Mouse (Mus musculus) erythroblast, embryonic 14.5 days (primary cell): ENCODE data around the gene Resp18. TPM values are rescaled to one million over a fixed set of nuclear protein-coding genes. Genes with fewer than 3 reads are reported as not detected.

Source experiments
- H3K27me3 ChIP-seq: 2 replicates; pipeline ENCODE4 v1.6.1; 2012; ENCODE audit warnings: inconsistent platforms; ENCODE audit not compliant: control insufficient read depth
- H3K36me3 ChIP-seq: 2 replicates; pipeline ENCODE4 v1.6.1; 2012; ENCODE audit warnings: mild to moderate bottlenecking, inconsistent platforms; ENCODE audit not compliant: control insufficient read depth
- H3K4me1 ChIP-seq: 2 replicates; pipeline ENCODE4 v1.6.1; 2012; ENCODE audit warnings: inconsistent platforms; ENCODE audit not compliant: control insufficient read depth
- H3K4me3 ChIP-seq: replicated peaks from 2 replicates; pipeline ENCODE3; 2012; ENCODE audit warnings: moderate library complexity, mild to moderate bottlenecking, inconsistent platforms
- H3K9me3 ChIP-seq: 2 replicates; pipeline ENCODE4 v1.6.1; 2012; ENCODE audit warnings: low read length, inconsistent platforms, mixed read lengths; ENCODE audit not compliant: control insufficient read depth
- GATA1 ChIP-seq: IDR thresholded peaks from 2 replicates; pipeline ENCODE4 v1.6.1; 2012; ENCODE audit warnings: low read length, inconsistent platforms, mixed read lengths
- TAL1 ChIP-seq: IDR thresholded peaks from 3 replicates; pipeline ENCODE4 v1.6.1; 2012; ENCODE audit warnings: low read length, inconsistent platforms, mixed read lengths
- polyA plus RNA-seq: library from polyadenylated mRNA; stranded (reverse); fragments of >175 nt; gene quantifications from 2 replicates; pipeline ENCODE4 v1.2.3, GENCODE M21; 2012

Resp18 gene
- not detected in 2 replicates for polyA plus RNA-seq

GRCm38 (mm10) chr1:75278228-75278627 is at the start of gene Resp18:
Resp18 (minus strand) TSS chr1:75278415.
- Histone ChIP-seq H3K9me3 (peaks cover 6% of the 10 kb centered on the region; the same call in 1 of the 2 replicates), H3K27me3 (peaks cover 12% of the 10 kb centered on the region), H3K36me3 (no peaks in the 10 kb centered on the region), H3K4me1 (no peaks in the 10 kb centered on the region), H3K4me3 (no peak within 1 kb of the TSS)
- no peak for TF ChIP-seq GATA1
- TF ChIP-seq TAL1: no peak

- peaks cover 7% of the 10 kb centered on the region for H3K9me3 ChIP-seq
- no peak overlapping the region for H3K4me3 ChIP-seq
- no peaks in the 10 kb centered on the region for H3K36me3 ChIP-seq
- TF ChIP-seq GATA1: no peak
- no peak for TF ChIP-seq TAL1
- H3K27me3 ChIP-seq: no peaks in the 10 kb centered on the region
- H3K4me1 ChIP-seq: no peaks in the 10 kb centered on the region
These were observed 49.2 kb upstream of the Resp18 start for GRCm38 (mm10) chr1:75327461-75327860.

- H3K36me3 ChIP-seq: peaks cover 14% of the 10 kb centered on the region
- H3K27me3 ChIP-seq: 0 out of 2 replicates have a peak, but pooled peaks cover 3% of the 10 kb centered on the region
- TF ChIP-seq GATA1 (no peak), TAL1 (no peak)
- H3K9me3 ChIP-seq: 0 out of 2 replicates have a peak, but pooled peaks cover 2% of the 10 kb centered on the region
- H3K4me3 ChIP-seq: no peak overlapping the region
- peaks cover 32% of the 10 kb centered on the region for H3K4me1 ChIP-seq
These were observed 41.0 kb upstream of the Resp18 start for GRCm38 (mm10) chr1:75319166-75319565.

- Histone ChIP-seq H3K4me1 (peaks cover 32% of the 10 kb centered on the region), H3K36me3 (peaks cover 18% of the 10 kb centered on the region), H3K27me3 (0 out of 2 replicates have a peak, but pooled peaks cover 3% of the 10 kb centered on the region), H3K4me3 (no peak overlapping the region), H3K9me3 (0 out of 2 replicates have a peak, but pooled peaks cover 2% of the 10 kb centered on the region)
- TF ChIP-seq TAL1 (no peak), GATA1 (no peak)
These were observed 40.5 kb upstream of the Resp18 start for GRCm38 (mm10) chr1:75318736-75319135.

GRCm38 (mm10) chr1:75318301-75318700 is 40.1 kb upstream of the Resp18 start:
- Histone ChIP-seq H3K9me3 (0 out of 2 replicates have a peak, but pooled peaks cover 2% of the 10 kb centered on the region), H3K4me1 (peaks cover 35% of the 10 kb centered on the region), H3K27me3 (0 out of 2 replicates have a peak, but pooled peaks cover 3% of the 10 kb centered on the region), H3K36me3 (peaks cover 22% of the 10 kb centered on the region), H3K4me3 (peak overlapping the region; percentile 89)
- no peak for TF ChIP-seq TAL1
- TF ChIP-seq GATA1: no peak

GRCm38 (mm10) chr1:75317241-75318201 is 39.3 kb upstream of the Resp18 start, which contains the start of gene Dnpep:
Dnpep (minus strand) TSS chr1:75317990.
- Histone ChIP-seq H3K4me3 (peak within 1 kb of the TSS; percentile 89), H3K27me3 (0 out of 2 replicates have a peak, but pooled peaks cover 3% of the 10 kb centered on the region), H3K9me3 (0 out of 2 replicates have a peak, but pooled peaks cover 2% of the 10 kb centered on the region), H3K4me1 (peaks cover 36% of the 10 kb centered on the region), H3K36me3 (peaks cover 30% of the 10 kb centered on the region)
- TF ChIP-seq TAL1 (no peak), GATA1 (no peak)

- Histone ChIP-seq H3K36me3 (peaks cover 37% of the 10 kb centered on the region), H3K4me1 (peaks cover 36% of the 10 kb centered on the region), H3K4me3 (peak overlapping the region; percentile 89), H3K9me3 (0 out of 2 replicates have a peak, but pooled peaks cover 2% of the 10 kb centered on the region), H3K27me3 (0 out of 2 replicates have a peak, but pooled peaks cover 3% of the 10 kb centered on the region)
- TF ChIP-seq TAL1 (no peak), GATA1 (peak; percentile 86)
These were observed 38.6 kb upstream of the Resp18 start for GRCm38 (mm10) chr1:75316861-75317240.

GRCm38 (mm10) chr1:75315456-75316365 is 37.5 kb upstream of the Resp18 start:
- Histone ChIP-seq H3K36me3 (peaks cover 48% of the 10 kb centered on the region), H3K4me3 (peak overlapping the region; percentile 89), H3K4me1 (peaks cover 36% of the 10 kb centered on the region), H3K27me3 (no peaks in the 10 kb centered on the region), H3K9me3 (0 out of 2 replicates have a peak, but pooled peaks cover 2% of the 10 kb centered on the region)
- TF ChIP-seq TAL1: no peak
- TF ChIP-seq GATA1: no peak
